Mouse (Mus musculus) stomach, adult 2 months (tissue): ENCODE results near the gene Gas2l1. TPM values are rescaled to one million over a fixed set of nuclear protein-coding genes. Genes with fewer than 3 reads are reported as not detected.

ENCODE experiments used
- polyA plus RNA-seq: library from polyadenylated mRNA; depleted of rRNA; stranded (reverse); fragments of >200 nt; gene quantifications from 2 replicates; pipeline ENCODE4 v1.2.3, GENCODE M21; 2012; rRNA removed

The Gas2l1 gene
- 40.6 and 57.2 TPM in 2 replicates for polyA plus RNA-seq

DNA sequence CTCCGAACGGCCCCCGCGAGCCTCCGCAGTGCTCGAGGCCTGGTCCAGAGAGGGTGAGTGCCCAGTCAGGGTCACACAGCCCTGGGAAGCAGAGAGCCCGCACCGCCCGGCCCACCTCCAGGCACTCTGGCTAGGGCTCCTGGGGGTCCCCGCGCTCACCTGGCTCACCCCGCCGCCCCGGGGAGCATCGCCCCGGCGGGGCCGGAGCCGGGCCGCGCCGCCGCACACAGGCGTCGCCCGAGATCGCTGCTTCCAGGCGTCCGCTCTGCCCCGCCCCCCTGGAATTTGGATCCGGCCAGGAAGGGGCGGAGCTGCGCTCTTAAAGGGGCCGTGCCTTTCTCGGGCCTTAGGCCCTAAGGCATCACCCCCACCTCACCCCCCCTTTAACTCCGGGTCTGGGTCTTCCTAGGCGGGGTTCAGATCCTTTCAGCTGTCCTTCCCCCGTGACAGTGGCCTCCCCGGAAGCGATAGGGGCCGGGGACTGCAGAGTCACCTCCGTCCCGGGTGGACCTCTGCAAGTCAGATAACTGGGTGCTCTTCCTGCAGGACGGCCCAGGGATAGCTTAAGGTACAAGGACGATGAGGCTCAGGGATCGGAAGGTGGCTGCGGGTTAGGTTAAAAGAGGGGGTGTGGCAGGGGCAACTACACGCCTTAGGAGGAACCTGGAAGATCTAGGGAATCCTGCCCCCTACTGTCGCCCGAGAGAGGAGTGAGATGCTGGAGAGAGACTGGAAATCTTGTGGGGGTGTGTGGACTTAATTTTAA, at the start of gene Gas2l1:
Gene Gas2l1, minus strand, starts transcription at position 272 of the 766 bp plus-strand sequence.

GRCm38 (mm10) chr11:5098736-5099542, 33.8 kb upstream of the Gas2l1 start, which contains the start of the genes Rhbdd3 and Ewsr1:
Gene Rhbdd3, plus strand, starts transcription at chr11:5098926.
Gene Ewsr1, minus strand, starts transcription at chr11:5099266.

DNA sequence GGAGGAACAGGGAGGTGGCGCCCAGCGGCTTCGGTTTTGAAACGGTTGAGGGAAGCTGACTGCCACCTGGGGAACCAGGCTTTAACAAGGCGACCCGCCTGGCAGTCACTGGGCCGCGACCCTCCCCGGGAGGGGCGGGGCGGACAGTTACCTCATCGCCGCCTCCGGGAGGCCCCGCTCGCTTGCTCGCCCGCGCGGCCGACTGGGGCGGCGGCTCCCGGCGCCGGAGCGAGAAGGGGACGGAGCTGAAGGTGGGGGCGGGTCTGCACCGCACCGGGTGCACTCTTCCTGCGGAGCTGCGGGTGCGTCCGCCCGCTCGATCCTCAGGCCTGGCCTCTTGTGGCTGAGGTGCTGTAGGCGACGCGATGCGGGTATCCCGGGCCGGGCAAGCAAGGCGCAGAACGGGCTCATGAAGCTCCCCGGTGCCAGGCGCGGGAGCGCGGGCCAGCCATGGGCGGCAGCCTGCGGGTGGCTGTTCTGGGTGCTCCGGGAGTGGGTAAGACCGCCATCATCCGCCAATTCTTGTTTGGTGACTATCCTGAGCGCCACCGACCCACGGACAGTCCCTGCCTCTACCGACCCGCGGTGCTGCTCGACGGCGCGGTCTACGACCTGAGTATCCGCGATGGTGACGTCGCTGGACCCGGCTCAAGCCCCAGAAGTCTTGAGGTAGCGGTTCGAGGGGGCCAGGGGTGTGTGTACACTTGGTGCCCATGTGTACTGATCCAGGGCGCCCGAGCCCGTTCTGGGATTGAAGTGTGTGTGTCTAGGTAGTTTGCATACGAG, 7.1 kb downstream of the Gas2l1 start, which contains the start of gene Rasl10a:
Gene Rasl10a, plus strand, starts transcription at position 273 of the 786 bp plus-strand sequence.

Other genes starting within 250 kb of the Gas2l1 start
- gene Nf2, start 215.8 kb downstream of the Gas2l1 start, polyA plus RNA-seq, result 20.6 and 26.2 TPM in 2 replicates
- 6.3 and 7.2 TPM in 2 replicates for gene Nipsnap1, start 191.4 kb downstream of the Gas2l1 start, polyA plus RNA-seq
- gene Thoc5, start 170.0 kb downstream of the Gas2l1 start, polyA plus RNA-seq, result 5.3 and 6.7 TPM in 2 replicates
- 0.09 and 0.18 TPM in 2 replicates for gene Nefh, start 117.3 kb downstream of the Gas2l1 start, polyA plus RNA-seq
- 40.9 and 46.0 TPM in 2 replicates for gene Ap1b1, start 78.5 kb downstream of the Gas2l1 start, polyA plus RNA-seq
- 2.4 and 3.1 TPM in 2 replicates for gene Rasl10a, start 7.2 kb downstream of the Gas2l1 start, polyA plus RNA-seq
- 10.2 and 13.8 TPM in 2 replicates for gene Rhbdd3, start 33.6 kb upstream of the Gas2l1 start, polyA plus RNA-seq
- gene Ewsr1, start 33.9 kb upstream of the Gas2l1 start, polyA plus RNA-seq, result 190 and 221 TPM in 2 replicates
- 16.8 and 34.5 TPM in 2 replicates for gene Emid1, start 86.9 kb upstream of the Gas2l1 start, polyA plus RNA-seq
- 11.8 and 12.7 TPM in 2 replicates for gene Kremen1, start 196.2 kb upstream of the Gas2l1 start, polyA plus RNA-seq